Mouse (Mus musculus) embryo, embryonic 9.5 days (tissue): ENCODE data around the gene Pik3r6.
A peak's percentile ranks its signal among the peaks of the same experiment; 100 is the strongest.

Experiments
- DNase-seq: peaks from one replicate; pipeline ENCODE4 v3.0.0-alpha.2; 2017; ENCODE audit errors: extremely low spot score

Gene Pik3r6

DNA sequence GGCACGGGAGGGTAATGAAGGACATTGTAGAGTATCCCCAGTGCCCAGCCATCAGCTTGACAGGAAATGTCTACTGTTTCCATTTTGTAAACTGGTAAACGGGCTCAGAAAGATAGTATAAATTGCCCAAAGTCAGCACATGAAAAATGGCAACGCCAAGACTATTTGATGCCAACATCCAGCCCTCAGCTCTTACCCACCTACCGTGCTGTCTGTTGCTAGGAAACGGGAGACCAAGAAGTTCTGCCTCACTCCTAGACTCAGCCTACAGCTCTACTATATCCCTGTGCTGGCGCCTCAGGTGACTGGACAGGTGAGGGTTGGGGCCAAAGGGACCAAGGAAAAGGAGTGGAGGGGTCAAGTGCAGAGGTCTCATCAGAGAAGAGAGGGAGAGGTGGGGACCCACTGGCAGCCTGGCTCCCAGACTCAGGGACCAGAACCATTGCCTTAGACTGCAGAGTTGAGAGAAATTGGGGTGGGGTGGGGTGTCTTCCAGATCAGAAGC lies 31.2 kb downstream of the Pik3r6 start:
- no peak for DNase-seq

DNA sequence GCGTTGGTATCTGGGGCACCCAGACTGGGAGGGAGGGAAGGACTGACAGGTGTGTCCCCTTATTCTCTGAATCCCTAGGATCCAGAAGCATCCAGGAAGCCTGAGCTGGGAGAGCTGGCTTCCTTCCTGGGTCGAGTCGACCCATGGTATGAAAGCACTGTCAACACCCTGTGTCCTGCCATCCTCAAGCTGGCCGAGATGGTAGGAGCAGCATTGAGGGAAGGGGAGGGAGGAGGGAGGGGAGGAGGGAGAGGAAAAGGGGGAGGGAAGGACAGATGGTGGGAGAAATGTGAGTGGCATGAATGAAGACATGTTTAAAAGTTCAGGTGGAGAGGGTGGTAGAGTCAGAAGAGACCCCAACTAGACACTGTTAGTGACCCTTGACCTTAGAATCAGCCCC lies 33.2 kb downstream of the Pik3r6 start:
- DNase-seq = no peak

DNA sequence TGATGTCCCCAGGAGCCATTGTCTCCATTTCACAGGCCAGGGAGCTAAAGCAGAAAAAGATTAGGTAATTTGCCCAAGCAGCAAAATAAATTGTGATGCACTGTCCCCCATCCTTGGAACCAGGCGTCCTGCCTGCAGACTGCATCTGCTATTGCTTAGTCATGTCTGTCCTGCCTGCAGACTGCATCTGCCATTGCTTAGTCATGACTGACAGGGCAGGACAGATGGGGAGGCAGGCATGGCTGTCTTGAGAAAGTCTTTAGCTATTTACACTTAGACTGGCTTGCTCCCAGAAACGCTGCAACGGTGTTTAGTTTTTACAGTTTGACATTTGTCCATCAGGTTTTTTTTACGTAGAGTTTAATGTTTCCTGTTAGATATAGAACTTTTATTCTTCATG lies 33.6 kb downstream of the Pik3r6 start:
- peak; percentile 39 for DNase-seq

DNA sequence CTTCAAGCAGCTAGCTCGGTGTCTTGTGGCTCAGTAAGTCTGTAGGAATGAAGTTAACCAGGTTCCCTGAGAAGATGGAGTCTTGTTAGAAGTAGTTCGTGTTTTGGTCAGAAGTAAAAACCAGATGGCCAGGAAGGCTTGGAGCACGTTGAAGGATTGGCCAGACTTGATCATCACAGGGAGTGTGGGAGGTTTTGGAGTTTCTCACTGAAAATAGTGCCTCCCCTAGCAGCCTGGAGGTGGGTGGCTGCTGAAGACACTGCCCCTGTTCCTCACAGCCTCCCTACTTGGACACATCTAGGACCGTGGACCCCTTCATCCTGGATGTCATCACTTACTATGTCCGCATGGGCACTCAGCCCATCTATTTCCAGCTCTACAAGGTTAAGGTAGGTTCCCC lies 36.8 kb downstream of the Pik3r6 start:
- no peak for DNase-seq

DNA sequence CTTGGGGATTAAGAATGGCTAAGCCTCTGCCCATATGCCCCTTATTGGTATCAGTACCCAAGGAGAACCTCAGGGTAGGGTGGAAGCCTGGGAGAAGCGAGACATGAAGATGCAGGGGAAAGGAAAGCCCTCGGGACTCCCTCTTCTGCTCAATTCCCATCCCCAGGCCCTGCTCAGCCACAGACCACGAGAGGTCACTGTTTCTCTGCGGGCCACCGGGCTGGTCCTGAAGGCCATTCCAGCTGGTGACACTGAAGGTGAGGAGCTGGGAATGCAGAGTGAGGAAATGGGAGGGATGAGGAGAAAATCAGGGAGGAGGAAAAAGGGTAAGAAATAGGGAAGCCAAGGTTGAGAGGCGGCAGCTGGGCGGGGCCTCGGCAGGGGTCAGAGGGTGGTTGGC lies 41.7 kb downstream of the Pik3r6 start:
- peak; percentile 50 for DNase-seq

DNA sequence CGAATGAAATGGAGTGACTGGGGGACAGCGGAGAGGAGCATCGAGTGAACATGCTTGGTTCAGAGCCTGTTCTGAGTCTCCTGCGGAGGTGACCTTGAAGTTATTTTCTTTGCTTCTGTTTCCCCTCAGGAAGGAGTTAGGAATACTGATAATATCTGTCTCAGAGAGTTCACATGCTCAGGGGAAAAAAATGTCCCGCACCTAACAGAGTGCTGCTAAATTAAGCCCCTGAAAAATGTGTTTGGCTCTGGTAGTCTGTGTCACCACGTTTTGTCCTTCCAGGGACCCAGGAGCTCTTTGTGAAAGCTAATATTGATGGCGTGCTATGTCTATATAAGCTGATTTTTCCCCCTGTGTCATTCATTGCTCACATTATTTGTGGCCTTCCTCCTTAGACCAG lies 42.4 kb downstream of the Pik3r6 start:
- DNase-seq = no peak

DNA sequence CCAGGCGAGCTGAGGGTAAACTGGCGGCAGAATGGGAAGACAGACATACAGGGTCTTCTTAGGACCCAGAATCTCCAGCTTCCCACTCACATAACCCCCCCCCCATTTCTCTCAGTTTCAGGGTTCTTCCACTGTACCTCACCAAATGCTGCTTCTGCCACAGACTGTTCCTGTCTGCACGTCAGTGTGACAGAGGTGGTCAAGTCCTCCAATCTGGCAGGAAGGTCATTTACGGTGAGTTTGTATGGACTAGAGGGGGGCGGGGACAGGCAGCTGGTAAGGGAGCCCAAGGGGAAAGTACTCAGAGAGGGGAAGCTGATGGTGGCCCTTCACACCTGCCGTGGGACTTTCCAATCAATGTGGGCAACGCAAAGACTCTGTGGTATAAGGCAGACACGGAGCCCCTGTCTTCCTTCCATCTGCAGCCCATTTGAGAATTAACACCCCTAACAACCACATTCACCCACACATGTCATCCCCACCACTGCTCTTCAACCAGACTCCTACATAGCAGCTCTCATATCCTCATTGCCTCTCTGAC lies 42.9 kb downstream of the Pik3r6 start:
- no peak for DNase-seq

DNA sequence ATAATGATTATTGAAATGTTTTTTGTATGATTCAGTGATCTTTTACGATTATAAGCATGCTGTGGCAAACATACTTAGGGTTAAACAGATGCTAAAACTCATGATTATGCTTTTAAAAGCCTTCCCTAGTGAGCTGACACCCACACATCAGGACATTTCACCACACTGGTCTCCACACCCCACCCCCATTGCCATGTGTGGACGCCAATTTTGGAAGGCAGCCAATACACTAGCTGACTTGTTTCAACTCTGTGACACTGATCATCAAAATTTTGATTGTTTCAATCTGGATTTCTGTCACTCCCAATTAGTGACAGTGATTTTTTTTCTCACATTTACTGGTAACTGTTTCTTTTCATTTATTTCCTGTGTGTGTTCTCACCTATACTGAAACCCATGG lies 44.7 kb downstream of the Pik3r6 start:
- DNase-seq = no peak

DNA sequence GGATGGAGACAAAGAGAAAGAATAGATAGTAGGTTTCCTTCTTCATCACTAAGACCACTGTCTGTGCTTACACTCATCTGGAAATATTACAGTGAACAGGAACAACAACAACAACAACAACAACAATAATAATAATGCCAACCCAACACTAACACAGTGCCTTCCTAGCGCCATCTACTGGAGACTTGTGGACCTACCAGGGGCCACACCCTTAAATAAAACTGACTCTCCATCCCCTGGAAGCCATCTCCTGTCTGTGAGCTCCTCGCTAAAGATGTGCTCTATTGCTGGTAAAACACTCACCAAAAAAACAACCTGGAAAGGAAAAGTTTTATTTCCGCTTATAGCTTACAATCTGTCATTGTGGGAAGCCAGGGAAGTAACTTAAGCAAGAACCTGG lies 46.8 kb downstream of the Pik3r6 start:
- no peak for DNase-seq

DNA sequence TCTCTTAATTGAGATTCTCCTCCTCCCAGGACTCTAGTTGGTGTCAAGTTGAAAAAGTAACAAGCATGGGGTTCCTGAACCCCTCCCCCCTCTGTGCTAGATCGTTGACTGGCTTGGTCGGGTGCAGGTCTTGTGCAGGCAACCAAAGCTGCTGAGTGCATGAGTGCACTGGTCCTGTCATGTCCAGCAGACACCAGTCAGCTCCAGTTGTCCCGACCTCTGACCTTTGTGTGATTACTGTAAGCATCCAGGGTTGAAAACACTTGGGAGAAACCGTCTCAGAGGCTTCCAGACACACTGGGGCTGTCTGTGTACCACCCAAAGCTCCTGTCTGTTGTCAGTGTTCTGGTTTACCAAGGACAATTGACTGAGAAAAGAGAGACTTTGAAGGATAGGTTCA lies 47.5 kb downstream of the Pik3r6 start:
- DNase-seq = no peak

DNA sequence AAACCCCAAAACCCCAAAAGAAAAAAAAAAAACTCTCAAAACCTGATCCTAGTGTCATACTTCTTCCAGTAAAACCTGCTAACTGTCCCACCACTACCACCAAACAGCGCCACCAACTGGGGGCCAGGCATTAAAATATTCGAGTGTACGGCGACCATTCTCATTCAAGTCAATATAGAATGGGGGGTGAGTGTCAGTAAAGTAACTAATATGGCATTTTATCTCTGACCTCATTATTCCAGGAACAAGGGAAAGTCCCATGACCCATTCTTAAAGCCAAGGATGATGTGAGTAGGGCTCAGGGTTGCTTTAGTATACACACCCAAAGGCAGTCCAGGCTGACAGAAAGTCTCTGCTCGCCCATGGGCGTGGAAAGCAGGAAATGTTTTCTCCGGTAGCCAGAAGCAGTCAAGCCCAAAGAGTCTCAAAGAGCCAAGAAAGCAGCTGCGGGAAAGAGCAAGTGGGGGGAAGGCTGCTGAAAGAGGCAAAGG lies 51.2 kb downstream of the Pik3r6 start:
- DNase-seq = peak; percentile 42

DNA sequence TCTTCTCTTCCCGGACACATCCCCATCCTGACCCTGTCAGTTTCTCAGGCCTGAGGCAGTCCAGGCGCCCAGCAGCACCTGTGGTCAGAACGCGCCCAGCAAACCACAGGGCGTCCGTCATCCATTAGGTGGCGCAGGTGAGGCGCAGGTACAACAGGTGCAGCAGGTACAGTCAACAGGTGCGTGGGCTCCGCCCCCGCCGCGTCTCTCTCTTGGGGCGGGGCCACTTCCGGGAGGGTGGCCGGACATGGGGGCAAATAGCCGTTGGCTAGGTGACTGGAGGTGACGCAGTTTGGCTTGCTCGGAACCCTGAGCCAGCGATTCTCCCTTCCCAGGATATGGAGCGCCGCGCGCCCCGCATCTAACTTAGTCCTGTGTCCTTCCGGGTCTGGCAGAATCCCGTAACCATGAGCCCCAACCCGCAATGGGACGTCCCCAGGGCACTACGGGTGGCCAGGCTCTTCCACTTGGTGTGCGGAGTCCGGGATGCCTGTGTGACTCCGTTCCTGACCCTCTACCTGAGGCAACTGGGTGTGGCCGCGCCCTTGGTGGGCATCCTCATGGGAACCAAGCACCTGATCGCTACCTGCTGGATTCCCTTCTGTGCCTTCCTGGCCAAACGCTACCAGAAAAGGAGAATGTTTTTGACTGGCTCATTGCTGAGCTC lies 53.2 kb downstream of the Pik3r6 start, which contains the start of gene Mfsd6l:
TSS of gene Mfsd6l (plus strand) at position 269 of the 667 bp plus-strand sequence.
- peak; percentile 30 for DNase-seq

DNA sequence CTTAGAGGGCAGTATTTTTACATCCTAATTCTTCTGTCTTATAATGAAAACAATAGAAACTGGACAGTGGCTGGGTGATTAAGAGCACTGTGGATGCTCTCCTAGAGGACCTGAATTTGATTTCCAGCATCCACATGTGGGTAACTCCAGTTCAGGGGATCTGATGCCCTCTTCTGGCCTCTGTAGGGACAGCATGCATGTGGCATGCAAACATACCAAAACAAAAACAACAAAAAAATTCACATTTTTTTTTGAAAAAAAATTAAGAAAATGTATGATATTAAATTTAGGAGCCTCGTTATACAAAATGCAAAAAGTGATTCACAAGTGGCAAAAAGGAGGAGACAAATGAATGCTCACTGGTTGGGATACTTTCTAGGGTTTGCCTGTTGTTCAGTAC lies 56.7 kb downstream of the Pik3r6 start:
- no peak for DNase-seq

DNA sequence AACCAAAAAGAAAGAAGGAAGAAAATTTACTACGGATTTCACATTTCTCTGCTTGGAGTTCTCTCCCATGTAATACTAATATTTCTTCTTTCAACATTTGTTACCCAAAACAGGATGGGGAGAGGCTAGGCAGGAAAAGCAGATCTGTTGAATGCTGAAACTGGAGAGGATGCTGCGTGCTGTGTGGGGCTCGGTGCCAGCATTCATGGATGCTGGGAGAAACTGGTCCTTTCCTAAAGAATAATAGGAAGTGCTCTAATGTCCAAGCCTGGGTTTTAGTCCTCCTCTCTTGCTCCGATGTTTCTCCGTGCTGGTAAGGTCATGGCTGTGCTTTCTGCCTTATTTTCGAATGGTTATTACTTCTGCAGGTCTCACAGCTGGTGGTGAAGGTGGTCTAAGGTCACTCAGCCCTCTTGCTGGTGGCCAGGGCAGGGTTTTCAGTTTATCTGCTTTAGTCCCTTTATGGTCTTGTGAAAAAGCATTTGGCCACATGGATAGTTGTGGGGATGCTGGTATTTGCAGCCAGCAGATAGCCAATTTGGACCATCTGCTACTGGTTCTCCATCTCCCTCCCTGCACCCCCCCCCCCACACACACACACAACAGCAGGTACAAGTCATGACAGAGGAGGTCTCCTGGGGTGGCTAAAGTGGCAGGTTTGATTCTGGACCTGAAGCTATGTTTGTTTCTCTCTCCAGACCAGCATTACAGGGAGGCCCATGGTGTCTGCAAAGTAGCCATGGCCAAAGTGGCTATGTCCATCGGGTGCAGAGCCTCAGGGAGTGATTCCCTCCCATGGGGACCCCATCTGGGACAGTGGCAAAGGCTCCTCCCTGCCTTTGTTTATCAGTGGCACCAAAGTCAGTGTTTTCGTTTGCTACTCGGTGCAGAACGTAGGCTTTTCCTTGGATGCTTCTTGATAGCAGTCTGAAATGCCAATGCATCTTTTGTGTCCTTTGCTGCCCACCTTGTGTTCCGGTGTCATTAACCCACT lies 59.4 kb downstream of the Pik3r6 start:
- no peak for DNase-seq

DNA sequence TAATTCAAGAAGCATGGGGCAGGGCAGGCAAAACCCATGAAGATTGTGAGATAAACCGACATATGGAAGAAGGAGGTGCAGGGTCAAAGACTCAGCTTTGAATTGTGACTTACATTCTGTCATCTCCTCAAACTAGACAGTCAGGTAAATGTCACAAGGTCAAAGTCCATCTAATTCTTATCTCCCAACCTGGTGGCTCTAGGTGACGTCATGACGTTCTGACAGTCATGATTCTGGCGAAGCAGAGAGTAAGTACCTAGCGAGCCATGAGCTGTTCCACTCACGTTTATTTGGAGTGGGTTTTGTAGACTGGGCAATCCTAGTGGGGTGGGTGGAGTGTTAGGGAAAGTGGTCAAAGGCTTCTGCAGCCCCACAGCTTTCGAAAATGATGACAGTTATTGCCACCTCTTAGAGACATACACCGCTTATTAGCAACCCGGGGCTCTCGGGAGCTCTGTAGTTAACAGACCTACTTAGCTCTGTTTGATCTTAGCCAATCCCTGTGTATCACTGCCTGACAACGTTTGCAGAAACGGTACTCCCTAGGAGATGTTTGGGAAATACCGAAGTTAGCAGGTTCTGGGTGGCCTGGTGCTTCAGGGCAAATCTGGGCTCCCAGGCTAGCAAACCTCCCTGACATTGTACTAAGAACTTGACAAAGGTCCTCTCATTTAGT lies 61.7 kb downstream of the Pik3r6 start:
- no peak for DNase-seq

DNA sequence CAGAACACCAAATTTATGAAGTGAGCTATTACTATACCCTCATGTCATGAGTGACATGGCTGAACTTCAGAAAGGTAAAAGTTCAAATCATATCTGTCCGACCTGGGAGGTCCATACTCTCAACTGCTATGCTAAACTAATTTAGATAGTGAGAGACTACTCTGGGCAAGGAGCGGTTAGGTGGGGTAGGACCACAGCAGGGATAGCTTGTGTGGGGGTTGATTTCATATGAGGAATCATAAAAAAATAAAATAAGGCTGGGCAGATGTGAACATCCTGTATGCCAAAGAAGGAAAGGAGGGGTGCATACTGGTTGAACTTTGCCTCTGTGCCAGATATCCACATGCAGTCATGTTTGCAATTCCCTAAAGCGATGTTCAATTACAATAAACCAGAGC lies 62.2 kb downstream of the Pik3r6 start:
- DNase-seq = no peak

DNA sequence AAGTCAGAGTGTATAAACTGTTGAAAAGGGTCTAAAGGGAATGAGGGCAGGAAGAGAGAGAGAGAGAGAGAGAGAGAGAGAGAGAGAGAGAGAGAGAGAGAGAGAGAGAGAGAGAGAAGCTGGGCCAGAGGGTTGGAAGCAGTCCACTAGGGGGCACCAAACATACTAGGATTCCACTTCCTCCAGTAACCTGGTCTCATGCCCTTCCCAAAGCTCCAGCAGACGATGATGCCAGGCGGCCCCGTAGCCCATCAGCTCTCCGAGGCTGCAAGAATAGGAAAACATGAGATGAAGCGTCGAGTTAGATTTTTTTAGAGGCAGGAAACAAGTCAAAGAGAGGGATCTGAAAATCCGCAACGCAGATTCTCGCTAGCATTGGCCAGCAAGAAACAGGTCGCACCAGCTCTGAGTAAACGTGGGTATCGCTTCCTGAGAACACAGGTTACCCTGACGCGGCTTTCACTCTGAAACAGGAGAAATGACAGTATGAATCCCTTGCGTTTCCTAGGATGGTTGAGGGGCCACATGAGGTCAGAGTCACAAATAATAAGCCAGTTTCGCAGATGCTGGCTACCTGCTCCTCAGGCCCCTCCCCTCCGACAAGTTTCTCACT lies 63.7 kb downstream of the Pik3r6 start:
- DNase-seq = peak; percentile 71

DNA sequence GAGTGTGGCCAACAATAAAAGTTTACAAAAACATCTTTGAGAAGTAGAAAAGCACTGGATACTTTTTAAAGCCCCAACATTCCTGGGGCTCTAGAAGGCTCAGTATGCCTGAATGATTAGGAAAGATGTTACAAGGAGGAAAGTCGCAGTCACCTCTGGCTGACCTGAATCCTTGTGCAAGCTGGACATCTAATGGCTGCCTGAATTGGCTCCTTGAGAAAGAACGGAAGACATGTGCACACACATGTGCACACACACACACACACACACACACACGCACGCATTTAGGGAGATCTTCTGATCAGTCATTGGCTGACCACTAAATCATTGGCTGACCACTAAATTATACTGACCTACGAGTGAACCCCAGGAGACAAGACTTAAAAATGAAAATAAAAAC lies 68.0 kb downstream of the Pik3r6 start:
- no peak for DNase-seq

DNA sequence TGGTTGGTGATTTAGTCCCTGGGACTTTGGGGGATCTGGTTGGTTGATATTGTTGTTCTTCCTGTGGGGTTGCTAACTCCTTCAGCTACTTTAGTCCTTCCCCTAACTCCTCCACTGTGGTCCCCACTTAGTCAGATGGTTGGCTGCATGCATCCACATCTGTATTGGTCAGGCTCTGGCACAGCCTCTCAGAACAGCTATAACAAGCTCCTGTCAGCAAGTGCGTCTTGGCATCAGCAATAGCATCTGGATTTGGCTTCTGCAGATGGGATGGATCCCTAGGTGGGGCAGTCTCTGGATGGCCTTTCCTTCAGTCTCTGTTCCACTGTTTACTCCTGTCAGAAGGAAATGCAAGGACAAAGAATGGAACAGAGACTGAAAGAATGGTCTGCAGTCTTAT lies 74.3 kb downstream of the Pik3r6 start:
- DNase-seq = no peak

DNA sequence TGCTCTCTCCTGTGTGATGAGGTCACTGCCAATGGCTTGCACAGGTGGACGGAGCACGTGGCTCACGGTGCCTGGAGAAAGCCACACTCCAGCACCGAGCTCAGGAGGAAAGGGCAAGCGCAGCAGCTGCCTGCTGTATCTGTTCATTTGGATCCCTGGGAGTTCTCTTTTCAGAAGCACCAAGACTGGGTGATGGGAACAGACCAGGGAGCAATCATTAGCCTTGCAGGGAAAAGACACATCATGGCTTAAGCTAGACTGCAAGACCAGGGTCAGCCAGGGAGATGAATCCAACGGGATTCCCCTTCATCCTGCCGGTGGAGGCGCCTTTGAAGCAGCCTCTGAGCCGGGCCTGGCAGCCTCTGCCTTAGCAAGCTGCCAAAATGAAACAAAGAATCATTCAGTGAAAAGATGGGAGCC lies 76.7 kb downstream of the Pik3r6 start:
- DNase-seq = peak; percentile 56

DNA sequence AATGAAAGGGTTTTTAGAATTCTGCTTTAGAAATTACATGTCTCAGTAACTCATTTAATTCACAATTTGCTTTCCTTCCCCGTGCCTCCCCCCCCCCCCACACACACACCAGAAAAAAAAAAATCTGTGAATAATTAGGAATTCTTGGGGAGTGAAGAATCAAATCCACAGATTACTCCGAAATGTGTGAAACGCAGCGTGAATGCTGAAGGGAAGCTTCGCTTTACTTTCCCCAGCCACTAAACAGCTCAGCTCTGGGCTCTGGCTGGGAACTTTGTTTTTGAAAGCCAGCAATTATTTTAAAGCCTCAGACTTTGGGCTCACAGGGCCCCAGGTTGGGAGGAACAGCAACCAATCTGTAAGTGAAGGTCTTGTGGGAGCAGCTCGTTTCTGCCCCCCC lies 77.7 kb downstream of the Pik3r6 start:
- no peak for DNase-seq
